ENCODE assay signal across 27 mouse cellular contexts in genomic region chr9:50089916-50090315, GRCm38 (mm10).
"Had no signal": no experiment of that assay in that cellular context is flagged by ENCODE, and none has a peak within 500 bp of the region (broad histone marks: within the 10 kb centered on the region; RNA-seq: fewer than 3 reads in every experiment).

No protein-coding gene starts in this region.

- H3K36me3 ChIP-seq: heart, embryonic 13.5 days; heart, embryonic 15.5 days; hindbrain, embryonic 13.5 days; hindbrain, embryonic 15.5 days; intestine, embryonic 15.5 days; limb, embryonic 13.5 days; limb, embryonic 15.5 days; liver, embryonic 13.5 days had no signal

- DNase-seq: gastrocnemius, postnatal 14 days; gastrocnemius, postnatal 36 days; heart, adult 11 months; heart, adult 2 months; heart, postnatal 14 days; heart, postnatal 36 days; kidney, adult 18-20 months; kidney, adult 8-10 months; kidney, postnatal 10 days; kidney, postnatal 25 days; kidney, postnatal 4 days; layer of hippocampus, adult 9-11 months; layer of hippocampus, postnatal 36 days; left cerebral cortex, postnatal 4 days; liver, embryonic 13.5 days had no signal

- H3K27me3 ChIP-seq: heart, embryonic 13.5 days; heart, embryonic 15.5 days; hindbrain, embryonic 13.5 days; hindbrain, embryonic 15.5 days; intestine, embryonic 15.5 days; limb, embryonic 13.5 days; limb, embryonic 15.5 days; liver, embryonic 13.5 days had no signal

- H3K4me1 ChIP-seq: heart, embryonic 13.5 days; heart, embryonic 15.5 days; hindbrain, embryonic 13.5 days; hindbrain, embryonic 15.5 days; intestine, embryonic 15.5 days; limb, embryonic 13.5 days; limb, embryonic 15.5 days; liver, embryonic 13.5 days had no signal

- H3K27ac ChIP-seq: heart, adult 2 months; heart, embryonic 13.5 days; heart, embryonic 15.5 days; hindbrain, embryonic 13.5 days; hindbrain, embryonic 15.5 days; intestine, embryonic 15.5 days; limb, embryonic 13.5 days; limb, embryonic 15.5 days; liver, embryonic 13.5 days had no signal

- ATAC-seq: inflammation-experienced regulatory T-cells, adult 6 months; intestine, embryonic 15.5 days; intestine, postnatal 0 days had no signal

- H3K4me2 ChIP-seq: heart, embryonic 11.5 days; heart, embryonic 13.5 days; heart, embryonic 15.5 days; hindbrain, embryonic 13.5 days; hindbrain, embryonic 15.5 days; intestine, embryonic 15.5 days; limb, embryonic 13.5 days; limb, embryonic 15.5 days; liver, embryonic 11.5 days; liver, embryonic 13.5 days had no signal

- H3K9ac ChIP-seq: heart, embryonic 13.5 days; heart, embryonic 15.5 days; hindbrain, embryonic 13.5 days; hindbrain, embryonic 15.5 days; intestine, embryonic 15.5 days; limb, embryonic 13.5 days; limb, embryonic 15.5 days; liver, embryonic 13.5 days had no signal

- H3K4me3 ChIP-seq: heart, adult 2 months; heart, embryonic 13.5 days; heart, embryonic 15.5 days; hindbrain, embryonic 13.5 days; hindbrain, embryonic 15.5 days; intestine, embryonic 15.5 days; layer of hippocampus, adult 2 months; limb, embryonic 13.5 days; limb, embryonic 15.5 days; liver, embryonic 13.5 days had no signal

- H3K9me3 ChIP-seq: heart, embryonic 13.5 days; heart, embryonic 15.5 days; hindbrain, embryonic 13.5 days; hindbrain, embryonic 15.5 days; intestine, embryonic 15.5 days; limb, embryonic 13.5 days; limb, embryonic 15.5 days; liver, embryonic 13.5 days had no signal
